In genomic region chr7:90030486-90031250, GRCm38 (mm10) we compare ENCODE assay signal across 8 mouse cellular contexts. TPM values are rescaled to one million over a fixed set of nuclear protein-coding genes. Genes with fewer than 3 reads are reported as not detected.
DNase-seq lines count a peak whose midpoint lies in the region; ATAC-seq lines count a peak whose summit lies in the region.

No protein-coding gene starts in this region.

- peak overlapping the region; percentile 74 for H3K27ac ChIP-seq in kidney, embryonic 16.5 days (ENCODE audit: low read length)
- peak overlapping the region; percentile 77 for H3K27ac ChIP-seq in embryonic facial prominence, embryonic 14.5 days (replicated peaks; ENCODE audit: low read depth, low read length)
- peak overlapping the region; percentile 83 for H3K27ac ChIP-seq in intestine, embryonic 16.5 days (ENCODE audit: low read length)
- H3K27ac ChIP-seq in midbrain, embryonic 16.5 days (ENCODE audit: low read length) = peak overlapping the region; percentile 61

- no peak overlapping the region for H3K4me2 ChIP-seq in kidney, embryonic 16.5 days (replicated peaks; ENCODE audit: low read depth, low read length)
- H3K4me2 ChIP-seq in embryonic facial prominence, embryonic 14.5 days (ENCODE audit: low read depth, low read length) = peak overlapping the region; percentile 36
- H3K4me2 ChIP-seq in intestine, embryonic 16.5 days (ENCODE audit: low read depth, low read length) = peak overlapping the region; percentile 34
- H3K4me2 ChIP-seq in midbrain, embryonic 16.5 days (ENCODE audit: low read length) = peak overlapping the region; percentile 35

- H3K9ac ChIP-seq in kidney, embryonic 16.5 days (replicated peaks; ENCODE audit: low read length) = peak overlapping the region; percentile 24; the same call in 1 of the 2 replicates
- peak overlapping the region; percentile 1; the same call in 1 of the 2 replicates for H3K9ac ChIP-seq in embryonic facial prominence, embryonic 14.5 days (ENCODE audit: low read depth, low read length)
- no peak overlapping the region; the same call in 1 of the 2 replicates for H3K9ac ChIP-seq in intestine, embryonic 16.5 days (ENCODE audit: low read depth, low read length)
- H3K9ac ChIP-seq in midbrain, embryonic 16.5 days (ENCODE audit: low read depth, low read length) = peak overlapping the region; percentile 46; the same call in 1 of the 2 replicates

- H3K4me3 ChIP-seq in kidney, embryonic 16.5 days (ENCODE audit: low read length) = no peak overlapping the region
- H3K4me3 ChIP-seq in embryonic facial prominence, embryonic 14.5 days (ENCODE audit: low read depth, low read length) = no peak overlapping the region
- no peak overlapping the region for H3K4me3 ChIP-seq in intestine, embryonic 16.5 days (ENCODE audit: low read length)
- no peak overlapping the region for H3K4me3 ChIP-seq in midbrain, embryonic 16.5 days (ENCODE audit: low read depth, low read length)

- H3K27me3 ChIP-seq in kidney, embryonic 16.5 days (ENCODE audit: insufficient read depth, low read length) = no peaks in the 10 kb centered on the region
- H3K27me3 ChIP-seq in embryonic facial prominence, embryonic 14.5 days (replicated peaks; ENCODE audit: control insufficient read depth, insufficient read depth, low read length) = no peaks in the 10 kb centered on the region
- H3K27me3 ChIP-seq in intestine, embryonic 16.5 days (replicated peaks; ENCODE audit: control insufficient read depth, insufficient read depth, low read length) = no peaks in the 10 kb centered on the region
- H3K27me3 ChIP-seq in midbrain, embryonic 16.5 days (ENCODE audit: control insufficient read depth, insufficient read depth, low read depth, low read length) = no peaks in the 10 kb centered on the region

- H3K4me1 ChIP-seq in kidney, embryonic 16.5 days (ENCODE audit: insufficient read depth, low read length) = peaks cover 27% of the 10 kb centered on the region
- H3K4me1 ChIP-seq in embryonic facial prominence, embryonic 14.5 days (ENCODE audit: control insufficient read depth, insufficient read depth, low read length) = peaks cover 26% of the 10 kb centered on the region
- peaks cover 12% of the 10 kb centered on the region for H3K4me1 ChIP-seq in intestine, embryonic 16.5 days (ENCODE audit: control insufficient read depth, insufficient read depth, low read length)
- H3K4me1 ChIP-seq in midbrain, embryonic 16.5 days (ENCODE audit: control insufficient read depth, insufficient read depth, low read length) = peaks cover 23% of the 10 kb centered on the region

- H3K9me3 ChIP-seq in kidney, embryonic 16.5 days (ENCODE audit: low read length) = peaks cover 4% of the 10 kb centered on the region; the same call in 1 of the 2 replicates
- no peaks in the 10 kb centered on the region; the same call in 1 of the 2 replicates for H3K9me3 ChIP-seq in embryonic facial prominence, embryonic 14.5 days (ENCODE audit: control insufficient read depth, low read length)
- no peaks in the 10 kb centered on the region for H3K9me3 ChIP-seq in intestine, embryonic 16.5 days (ENCODE audit: control insufficient read depth, low read length)
- H3K9me3 ChIP-seq in midbrain, embryonic 16.5 days (replicated peaks; ENCODE audit: control insufficient read depth, low read length, poor library complexity, severe bottlenecking) = no peaks in the 10 kb centered on the region

- WGBS in kidney, embryonic 16.5 days = 73% methylated on average over 6 of the region's 6 CpGs
- WGBS in embryonic facial prominence, embryonic 14.5 days = 64% methylated on average over 6 of the region's 6 CpGs
- WGBS in intestine, embryonic 16.5 days = 65% methylated on average over 6 of the region's 6 CpGs
- WGBS in midbrain, embryonic 16.5 days = 90% methylated on average over 6 of the region's 6 CpGs

- no peak for ATAC-seq in kidney, embryonic 16.5 days (ENCODE audit: low FRiP score, low TSS enrichment)
- ATAC-seq in embryonic facial prominence, embryonic 14.5 days (ENCODE audit: low read depth) = no peak
- ATAC-seq in intestine, embryonic 16.5 days = no peak
- ATAC-seq in midbrain, embryonic 16.5 days = no peak

- no peak for DNase-seq in kidney, postnatal 4 days
- no peak for DNase-seq in embryonic facial prominence, embryonic 14.5 days (ENCODE audit: low spot score)
- no peak for DNase-seq in layer of hippocampus, adult 9-11 months
- DNase-seq in layer of hippocampus, postnatal 14 days (ENCODE audit: low spot score in 2 of 2) = no peak
- DNase-seq in spleen, postnatal 14 days (ENCODE audit: low spot score in 2 of 2) = no peak

- no peaks in the 10 kb centered on the region for H3K36me3 ChIP-seq in kidney, embryonic 16.5 days (ENCODE audit: insufficient read depth, low read length)
- no peaks in the 10 kb centered on the region for H3K36me3 ChIP-seq in embryonic facial prominence, embryonic 14.5 days (ENCODE audit: control insufficient read depth, insufficient read depth, low read length)
- H3K36me3 ChIP-seq in intestine, embryonic 16.5 days (ENCODE audit: control insufficient read depth, insufficient read depth, low read length) = no peaks in the 10 kb centered on the region
- H3K36me3 ChIP-seq in midbrain, embryonic 16.5 days (ENCODE audit: control insufficient read depth, insufficient read depth, low read length) = no peaks in the 10 kb centered on the region

RNA-seq across cellular contexts. Expression of gene Eed, which starts 49.9 kb away (rescaled TPM):
- 68.3 and 76.6 TPM in 2 replicates for polyA plus RNA-seq in kidney, embryonic 16.5 days (2015; fragmentation: Nextera tagmentation; extraction: Ambion mirVana)
- polyA plus RNA-seq in embryonic facial prominence, embryonic 14.5 days (2014; fragmentation: Nextera tagmentation; extraction: Ambion mirVana) = 62.8 and 64.7 TPM in 2 replicates
- polyA plus RNA-seq in intestine, embryonic 16.5 days (2015; fragmentation: Nextera tagmentation; extraction: Ambion mirVana) = 48.4 and 59.1 TPM in 2 replicates
- polyA plus RNA-seq in midbrain, embryonic 16.5 days (2015; fragmentation: Nextera tagmentation; extraction: Ambion mirVana) = 24.4 and 25.7 TPM in 2 replicates
- 10 to 100 TPM; 31.2 to 33.3 TPM for total RNA-seq in layer of hippocampus, postnatal 14 days (2021)
